Mouse (Mus musculus): Measurements from ENCODE around the gene Alkbh1.

The Alkbh1 gene

GRCm38 (mm10) chr12:87418921-87419320, 24.9 kb downstream of the Alkbh1 start:
- DNase-seq (ENCODE audit: low spot score), result no peak

- no peak for DNase-seq (ENCODE audit: low spot score)
These were observed 27.1 kb downstream of the Alkbh1 start for GRCm38 (mm10) chr12:87416690-87417089.

- no peak for DNase-seq (ENCODE audit: low spot score)
These were observed 28.5 kb downstream of the Alkbh1 start for GRCm38 (mm10) chr12:87415358-87415757.

GRCm38 (mm10) chr12:87413179-87413790, 30.5 kb downstream of the Alkbh1 start:
- peak; percentile 53 for DNase-seq (ENCODE audit: low spot score)

- DNase-seq (ENCODE audit: low spot score), result no peak
These were observed 32.8 kb downstream of the Alkbh1 start for GRCm38 (mm10) chr12:87410999-87411398.

GRCm38 (mm10) chr12:87409123-87409522, 34.7 kb downstream of the Alkbh1 start:
- no peak for DNase-seq (ENCODE audit: low spot score)

GRCm38 (mm10) chr12:87407869-87408605, 35.8 kb downstream of the Alkbh1 start:
- no peak for DNase-seq (ENCODE audit: low spot score)

- no peak for DNase-seq (ENCODE audit: low spot score)
These were observed 38.1 kb downstream of the Alkbh1 start for GRCm38 (mm10) chr12:87405721-87406120.

- DNase-seq (ENCODE audit: low spot score), result no peak
These were observed 38.7 kb downstream of the Alkbh1 start for GRCm38 (mm10) chr12:87405165-87405564.

GRCm38 (mm10) chr12:87401883-87402282, 41.9 kb downstream of the Alkbh1 start:
- no peak for DNase-seq (ENCODE audit: low spot score)

GRCm38 (mm10) chr12:87399119-87399819, 44.5 kb downstream of the Alkbh1 start:
- no peak for DNase-seq (ENCODE audit: low spot score)

- no peak for DNase-seq (ENCODE audit: low spot score)
These were observed 45.9 kb downstream of the Alkbh1 start for GRCm38 (mm10) chr12:87397811-87398417.

GRCm38 (mm10) chr12:87397126-87397525, 46.7 kb downstream of the Alkbh1 start:
- DNase-seq (ENCODE audit: low spot score), result no peak

- no peak for DNase-seq (ENCODE audit: low spot score)
These were observed 49.5 kb downstream of the Alkbh1 start for GRCm38 (mm10) chr12:87394316-87394715.

GRCm38 (mm10) chr12:87393447-87394145, 50.2 kb downstream of the Alkbh1 start:
- no peak for DNase-seq (ENCODE audit: low spot score)

GRCm38 (mm10) chr12:87391355-87391754, 52.5 kb downstream of the Alkbh1 start:
- no peak for DNase-seq (ENCODE audit: low spot score)

GRCm38 (mm10) chr12:87389231-87389630, 54.6 kb downstream of the Alkbh1 start:
- no peak for DNase-seq (ENCODE audit: low spot score)

- peak; percentile 99 for DNase-seq (ENCODE audit: low spot score)
These were observed 55.6 kb downstream of the Alkbh1 start, which contains the start of gene Sptlc2 for GRCm38 (mm10) chr12:87388122-87388774. Gene Sptlc2, minus strand, starts transcription at chr12:87388355.

GRCm38 (mm10) chr12:87387171-87388121, 56.4 kb downstream of the Alkbh1 start:
- no peak for DNase-seq (ENCODE audit: low spot score)

- DNase-seq (ENCODE audit: low spot score), result no peak
These were observed 58.8 kb downstream of the Alkbh1 start for GRCm38 (mm10) chr12:87385051-87385450.

All from ovary, postnatal 10 days (tissue).